11 mouse cellular contexts compared by ENCODE assay signal in the genomic region with DNA sequence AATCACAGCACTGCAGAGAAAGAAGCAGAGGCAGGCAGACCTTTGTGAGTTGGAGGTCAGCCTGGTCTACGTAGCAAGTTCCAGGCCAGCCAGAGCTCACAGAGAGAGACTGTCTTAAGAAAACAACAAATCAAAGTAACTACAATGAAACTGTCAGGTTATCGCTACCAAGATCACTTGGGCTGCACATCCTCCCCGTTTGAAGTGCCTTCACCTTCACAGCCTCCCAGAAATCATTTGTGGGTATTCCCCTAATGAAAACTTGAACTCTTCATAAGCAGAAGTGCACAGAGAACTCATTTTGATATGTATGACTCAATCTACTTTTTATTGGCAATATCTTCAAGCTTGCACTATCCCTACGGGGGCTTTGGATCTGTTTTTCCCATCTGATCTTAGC.
"Had no signal": no experiment of that assay in that cellular context is flagged by ENCODE, and none has a peak within 500 bp of the region (broad histone marks: within the 10 kb centered on the region; RNA-seq: fewer than 3 reads in every experiment).

No protein-coding gene starts in this region.

- ATAC-seq: lung, postnatal 0 days had no signal

- DNase-seq: kidney, postnatal 10 days; left cerebral cortex, postnatal 4 days; lung, adult 2 months; lung, postnatal 36 days; midbrain, embryonic 14.5 days; right cerebral cortex, adult 18-20 months; thymus, adult 18-20 months; thymus, postnatal 25 days had no signal

- H3K27ac ChIP-seq: limb, embryonic 13.5 days; liver, embryonic 15.5 days had no signal

- H3K4me3 ChIP-seq: limb, embryonic 13.5 days; liver, embryonic 15.5 days had no signal

- H3K27me3 ChIP-seq: limb, embryonic 13.5 days; liver, embryonic 15.5 days had no signal
